In the genomic region with DNA sequence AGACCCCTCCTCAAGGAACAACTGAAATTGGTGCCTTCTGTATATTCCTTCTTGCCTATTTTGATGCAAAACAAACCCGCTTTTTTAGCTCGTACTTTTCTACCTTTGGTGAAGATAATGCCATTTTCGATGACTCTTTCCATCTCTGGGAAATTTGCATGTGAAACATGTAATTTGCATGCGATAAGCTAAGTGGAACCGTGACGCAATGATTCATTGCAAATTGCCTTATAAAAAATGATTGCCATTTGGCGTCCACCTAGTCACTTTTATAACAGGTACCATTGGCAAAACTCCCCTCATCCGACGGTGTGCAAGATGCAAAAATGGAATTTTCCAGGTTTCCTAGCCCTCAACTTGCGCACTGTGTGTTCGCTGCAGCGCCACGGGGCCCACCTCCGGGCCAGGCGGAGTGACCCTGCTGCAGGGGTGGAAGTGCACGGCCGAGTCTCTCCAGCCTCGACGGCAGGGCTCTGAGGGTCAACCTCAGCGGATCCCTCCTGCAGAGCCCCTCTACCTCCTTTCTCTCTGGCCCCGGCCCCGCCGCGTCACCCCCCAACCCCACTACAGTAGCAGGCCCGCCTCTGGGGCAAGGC, we compare ENCODE assay signal across 8 mouse cellular contexts. TPM values are rescaled to one million over a fixed set of nuclear protein-coding genes. Genes with fewer than 3 reads are reported as not detected.
A peak's percentile ranks its signal among the peaks of the same experiment; 100 is the strongest.
DNase-seq lines count a peak whose midpoint lies in the region; ATAC-seq and TF ChIP-seq lines count a peak whose summit lies in the region.

No protein-coding gene starts in this region.

- H3K4me3 ChIP-seq in spleen, adult 2 months (ENCODE audit: extremely low read depth, insufficient read depth, insufficient read length) = peak overlapping the region; percentile 73
- peak overlapping the region; percentile 65 for H3K4me3 ChIP-seq in limb, embryonic 10.5 days
- peak overlapping the region; percentile 65 for H3K4me3 ChIP-seq in neural tube, embryonic 13.5 days

- no peak for DNase-seq in cerebellum, postnatal 25 days
- DNase-seq in spleen, adult 2 months (ENCODE audit: low read depth in 1 of 2, low spot score in 2 of 2) = peak in 1 of 2 experiments; percentile 51
- DNase-seq in spleen, adult 12 weeks (ENCODE audit: low spot score) = no peak
- DNase-seq in limb, embryonic 10.5 days (ENCODE audit: low spot score) = no peak
- no peak for DNase-seq in gastrocnemius, adult 18-20 months (ENCODE audit: low spot score)
- DNase-seq in adrenal gland, adult 2 months = no peak

- peak overlapping the region; percentile 57 for H3K4me2 ChIP-seq in neural tube, embryonic 13.5 days

- H3K27ac ChIP-seq in spleen, adult 2 months (ENCODE audit: insufficient read depth, low read length) = peak overlapping the region; percentile 98
- peak overlapping the region; percentile 93 for H3K27ac ChIP-seq in limb, embryonic 10.5 days
- peak overlapping the region; percentile 92 for H3K27ac ChIP-seq in neural tube, embryonic 13.5 days (replicated peaks)

- no peaks in the 10 kb centered on the region for H3K4me1 ChIP-seq in spleen, adult 2 months (ENCODE audit: control insufficient read depth, insufficient read depth, insufficient read length)
- H3K4me1 ChIP-seq in limb, embryonic 10.5 days = no peaks in the 10 kb centered on the region
- H3K4me1 ChIP-seq in neural tube, embryonic 13.5 days (replicated peaks) = no peaks in the 10 kb centered on the region; the same call in 1 of the 2 replicates

- whole genome bisulfite sequencing in spleen, adult 2 months = 18% methylated on average over 25 of the region's 25 CpGs
- 12% methylated on average over 25 of the region's 25 CpGs for WGBS in limb, embryonic 10.5 days
- WGBS in neural tube, embryonic 13.5 days = 15% methylated on average over 25 of the region's 25 CpGs

- H3K36me3 ChIP-seq in spleen, adult 2 months (ENCODE audit: control insufficient read depth, insufficient read depth, low read length) = no peaks in the 10 kb centered on the region; the same call in 1 of the 2 replicates
- H3K36me3 ChIP-seq in limb, embryonic 10.5 days = no peaks in the 10 kb centered on the region
- no peaks in the 10 kb centered on the region for H3K36me3 ChIP-seq in neural tube, embryonic 13.5 days

- TF ChIP-seq CTCF in spleen, adult 2 months (IDR thresholded peaks at IDR 0.05; ENCODE audit: extremely low read depth, insufficient read depth, insufficient read length, insufficient replicate concordance) = no peak

- TF ChIP-seq POLR2A in spleen, adult 2 months (IDR thresholded peaks at IDR 0.05; ENCODE audit: low read depth, low read length) = no peak

- peak overlapping the region; percentile 79 for H3K9ac ChIP-seq in neural tube, embryonic 13.5 days

- peak; percentile 69 for ATAC-seq in cerebellum, adult (ENCODE audit: insufficient number of reproducible peaks, low FRiP score, low TSS enrichment)
- ATAC-seq in neural tube, embryonic 13.5 days (ENCODE audit: low read depth) = no peak

- no peaks in the 10 kb centered on the region; the same call in 1 of the 2 replicates for H3K9me3 ChIP-seq in limb, embryonic 10.5 days (replicated peaks)
- no peaks in the 10 kb centered on the region for H3K9me3 ChIP-seq in neural tube, embryonic 13.5 days

- no peaks in the 10 kb centered on the region for H3K27me3 ChIP-seq in spleen, adult 2 months (ENCODE audit: control insufficient read depth, insufficient read depth, low read length)
- peaks cover 96% of the 10 kb centered on the region for H3K27me3 ChIP-seq in limb, embryonic 10.5 days (ENCODE audit: low read depth, poor library complexity, severe bottlenecking)
- peaks cover 85% of the 10 kb centered on the region for H3K27me3 ChIP-seq in neural tube, embryonic 13.5 days

RNA-seq across cellular contexts. Expression of a gene that starts 0.4 kb away (rescaled TPM):
- 4.2 and 10.8 TPM in 2 replicates for polyA plus RNA-seq in spleen, adult 2 months (2012; rRNA removed)
- 4.2 and 6.8 TPM in 2 replicates for polyA plus RNA-seq in limb, embryonic 10.5 days (2016; fragmentation: Nextera tagmentation; extraction: Ambion mirVana)
- polyA plus RNA-seq in neural tube, embryonic 13.5 days (2015; fragmentation: Nextera tagmentation; extraction: Ambion mirVana) = 7.8 and 8.7 TPM in 2 replicates
- total RNA-seq in gastrocnemius, adult 18-20 months (2021) = 1 to 10 TPM; 5.7 to 6.1 TPM
- total RNA-seq in adrenal gland, adult 2 months (2021) = 10 to 100 TPM; 15.7 to 18.7 TPM
- 18.1 and 24.6 TPM in 2 replicates for polyA plus RNA-seq in adrenal gland, adult 2 months (2012; rRNA removed)

RNA-seq across cellular contexts. Expression of a gene that starts 21.4 kb away (rescaled TPM):
- polyA plus RNA-seq in spleen, adult 2 months (2012; rRNA removed) = 23.6 and 23.7 TPM in 2 replicates
- polyA plus RNA-seq in limb, embryonic 10.5 days (2016; fragmentation: Nextera tagmentation; extraction: Ambion mirVana) = 104 and 105 TPM in 2 replicates
- 93.5 and 93.9 TPM in 2 replicates for polyA plus RNA-seq in neural tube, embryonic 13.5 days (2015; fragmentation: Nextera tagmentation; extraction: Ambion mirVana)
- total RNA-seq in gastrocnemius, adult 18-20 months (2021) = 100 to 1,000 TPM in 1 of 2 experiments, 10 to 100 TPM in 1; 77.2 to 102 TPM
- total RNA-seq in adrenal gland, adult 2 months (2021) = 100 to 1,000 TPM; 146 to 180 TPM
- polyA plus RNA-seq in adrenal gland, adult 2 months (2012; rRNA removed) = 20.0 and 29.9 TPM in 2 replicates
